13 mouse cellular contexts compared by ENCODE assay signal in genomic region chr17:44617741-44618140, GRCm38 (mm10).
DNase-seq lines count a peak whose midpoint lies in the region; ATAC-seq and TF ChIP-seq lines count a peak whose summit lies in the region.
"Had no signal": no experiment of that assay in that cellular context is flagged by ENCODE, and none has a peak within 500 bp of the region (broad histone marks: within the 10 kb centered on the region; RNA-seq: fewer than 3 reads in every experiment).

No protein-coding gene starts in this region.

- peaks cover 4% of the 10 kb centered on the region; the same call in 1 of the 2 replicates for H3K27me3 ChIP-seq in heart, embryonic 10.5 days (ENCODE audit: insufficient read depth, poor library complexity, severe bottlenecking)
- H3K27me3 ChIP-seq in lung, postnatal 0 days (replicated peaks; ENCODE audit: insufficient read depth, low read length): no peaks in the 10 kb centered on the region
- no peaks in the 10 kb centered on the region for H3K27me3 ChIP-seq in embryonic facial prominence, embryonic 14.5 days (replicated peaks; ENCODE audit: control insufficient read depth, insufficient read depth, low read length)

- DNase-seq in heart, embryonic 10.5 days (ENCODE audit: low spot score): no peak
- DNase-seq in heart, adult 18-20 months: no peak
- DNase-seq in lung, postnatal 0 days (ENCODE audit: low spot score): peak; percentile 53
- no peak for DNase-seq in lung, postnatal 14 days
- no peak for DNase-seq in embryonic facial prominence, embryonic 14.5 days (ENCODE audit: low spot score)
- DNase-seq in embryo, embryonic 9.5 days (ENCODE audit: extremely low spot score): no peak
- DNase-seq in adrenal gland, postnatal 10 days: no peak
- DNase-seq: cerebellum, adult 8-10 months; spleen, adult 18-20 months; thymus, postnatal 4 days had no signal

- H3K9ac ChIP-seq in lung, postnatal 0 days (replicated peaks; ENCODE audit: low read depth): no peak overlapping the region
- no peak overlapping the region for H3K9ac ChIP-seq in embryonic facial prominence, embryonic 14.5 days (ENCODE audit: low read depth, low read length)

- H3K27ac ChIP-seq in heart, embryonic 10.5 days: 0 out of 2 replicates have a peak overlapping the region, but pooled peaks have one; percentile 1
- H3K27ac ChIP-seq in lung, postnatal 0 days (ENCODE audit: low read length): no peak overlapping the region
- H3K27ac ChIP-seq in embryonic facial prominence, embryonic 14.5 days (replicated peaks; ENCODE audit: low read depth, low read length): peak overlapping the region; percentile 82
- peak overlapping the region; percentile 95 for H3K27ac ChIP-seq in olfactory bulb, adult 2 months (ENCODE audit: insufficient read depth, low read depth, low read length)

- H3K4me2 ChIP-seq in lung, postnatal 0 days (replicated peaks; ENCODE audit: low read depth, low read length): no peak overlapping the region
- peak overlapping the region; percentile 55 for H3K4me2 ChIP-seq in embryonic facial prominence, embryonic 14.5 days (ENCODE audit: low read depth, low read length)
- H3K4me2 ChIP-seq: liver, embryonic 11.5 days; midbrain, embryonic 11.5 days had no signal

- peak; percentile 33; the same call in 1 of the 2 replicates for ATAC-seq in lung, postnatal 0 days
- no peak for ATAC-seq in embryonic facial prominence, embryonic 14.5 days (ENCODE audit: low read depth)

- no peak for TF ChIP-seq POLR2A in olfactory bulb, adult 2 months (IDR thresholded peaks at IDR 0.05; ENCODE audit: insufficient read depth, low read depth, low read length)

- no peaks in the 10 kb centered on the region for H3K9me3 ChIP-seq in heart, embryonic 10.5 days
- H3K9me3 ChIP-seq in lung, postnatal 0 days (ENCODE audit: low read length): no peaks in the 10 kb centered on the region
- H3K9me3 ChIP-seq in embryonic facial prominence, embryonic 14.5 days (ENCODE audit: control insufficient read depth, low read length): no peaks in the 10 kb centered on the region

- H3K4me1 ChIP-seq in heart, embryonic 10.5 days: peaks cover 3% of the 10 kb centered on the region
- H3K4me1 ChIP-seq in lung, postnatal 0 days (ENCODE audit: insufficient read depth, low read depth, low read length): no peaks in the 10 kb centered on the region
- H3K4me1 ChIP-seq in embryonic facial prominence, embryonic 14.5 days (ENCODE audit: control insufficient read depth, insufficient read depth, low read length): peaks cover 32% of the 10 kb centered on the region
- peaks cover 25% of the 10 kb centered on the region for H3K4me1 ChIP-seq in olfactory bulb, adult 2 months (ENCODE audit: control insufficient read depth, insufficient read depth, low read length)

- TF ChIP-seq CTCF in lung, postnatal 0 days (IDR thresholded peaks at IDR 0.05): no peak
- no peak for TF ChIP-seq CTCF in olfactory bulb, adult 2 months (IDR thresholded peaks at IDR 0.05; ENCODE audit: insufficient read depth, low read depth, low read length)

- 65% methylated on average over 2 of the region's 2 CpGs for WGBS in heart, embryonic 10.5 days
- 18% methylated on average over 2 of the region's 2 CpGs for WGBS in lung, postnatal 0 days
- 17% methylated on average over 2 of the region's 2 CpGs for WGBS in embryonic facial prominence, embryonic 14.5 days
- 34% methylated on average over 2 of the region's 2 CpGs for WGBS in olfactory bulb, adult 2 months

- H3K36me3 ChIP-seq in heart, embryonic 10.5 days: no peaks in the 10 kb centered on the region
- H3K36me3 ChIP-seq in lung, postnatal 0 days (ENCODE audit: insufficient read depth, low read length): no peaks in the 10 kb centered on the region
- no peaks in the 10 kb centered on the region for H3K36me3 ChIP-seq in embryonic facial prominence, embryonic 14.5 days (ENCODE audit: control insufficient read depth, insufficient read depth, low read length)

- H3K4me3 ChIP-seq in heart, embryonic 10.5 days: no peak overlapping the region
- H3K4me3 ChIP-seq in lung, postnatal 0 days (ENCODE audit: low read depth, low read length): no peak overlapping the region
- H3K4me3 ChIP-seq in embryonic facial prominence, embryonic 14.5 days (ENCODE audit: low read depth, low read length): no peak overlapping the region; the same call in 1 of the 2 replicates
- H3K4me3 ChIP-seq in olfactory bulb, adult 2 months (ENCODE audit: insufficient read depth, low read depth, low read length): no peak overlapping the region

- no peak for TF ChIP-seq EP300 in lung, postnatal 0 days (IDR thresholded peaks at IDR 0.05)
